Mouse (Mus musculus): Measurements from ENCODE around the gene Cdh23. TPM values are rescaled to one million over a fixed set of nuclear protein-coding genes. Genes with fewer than 3 reads are reported as not detected.
A peak's percentile ranks its signal among the peaks of the same experiment; 100 is the strongest.

Cdh23 gene
- polyA plus RNA-seq, 1 experiment from 2014 or later, result 0.87 TPM

DNA sequence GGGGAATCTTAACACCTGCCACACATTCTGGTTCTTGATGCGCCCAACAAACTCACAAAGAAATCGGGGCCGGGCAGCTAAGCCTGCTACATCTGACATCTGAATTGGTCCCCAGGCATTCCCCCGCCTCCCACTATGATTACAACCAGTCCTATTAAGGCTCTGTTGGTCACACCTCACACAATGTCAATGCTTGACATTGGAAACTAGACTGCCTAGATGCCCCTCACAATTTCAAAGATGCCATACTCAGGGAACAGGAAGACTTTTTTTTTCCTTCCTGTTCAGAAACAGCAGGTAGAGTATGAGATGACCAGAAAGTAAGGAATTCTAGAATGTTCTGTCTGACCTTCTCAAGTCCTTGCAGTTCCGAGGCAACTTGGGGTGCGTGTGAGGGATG is 89.6 kb downstream of the Cdh23 start:
- Histone ChIP-seq H3K27me3 (ENCODE audit: control insufficient read depth, insufficient read depth, low read length) (no peaks in the 10 kb centered on the region), H3K36me3 (replicated peaks; ENCODE audit: control insufficient read depth, insufficient read depth, low read depth, low read length) (no peaks in the 10 kb centered on the region), H3K4me3 (ENCODE audit: low read depth, low read length) (no peak overlapping the region), H3K9me3 (replicated peaks; ENCODE audit: control insufficient read depth, low read length) (no peaks in the 10 kb centered on the region), H3K27ac (replicated peaks; ENCODE audit: low read depth, low read length) (no peak overlapping the region), H3K9ac (replicated peaks; ENCODE audit: low read length) (no peak overlapping the region), H3K4me1 (ENCODE audit: control insufficient read depth, insufficient read depth, low read length) (no peaks in the 10 kb centered on the region), H3K4me2 (ENCODE audit: low read depth, low read length) (no peak overlapping the region)
- 87% methylated on average over 6 of the region's 6 CpGs for WGBS
- ATAC-seq (replicated peaks; ENCODE audit: insufficient number of reproducible peaks, low FRiP score, low TSS enrichment, low read depth) (no peak), DNase-seq (ENCODE audit: low spot score) (no peak)

DNA sequence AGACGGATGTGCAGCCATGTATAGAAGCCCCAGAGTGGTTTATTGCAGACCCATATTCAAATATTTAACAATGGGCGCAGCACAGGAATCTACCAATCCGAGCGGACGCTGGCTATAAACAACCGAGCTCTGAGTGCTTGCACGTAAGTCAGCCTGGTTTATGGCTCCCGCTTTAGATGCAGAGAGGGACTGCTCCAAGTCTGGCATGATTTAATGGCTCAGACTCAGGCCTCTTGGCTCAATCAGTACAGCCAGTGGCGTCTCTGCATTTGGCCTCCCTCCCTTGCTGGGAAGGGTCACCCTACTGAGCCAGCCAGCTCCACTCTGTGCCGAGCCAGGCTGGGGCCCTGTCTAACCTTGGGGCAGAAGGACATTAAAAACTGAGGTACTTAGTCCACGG is 94.1 kb downstream of the Cdh23 start:
- ATAC-seq (replicated peaks; ENCODE audit: insufficient number of reproducible peaks, low FRiP score, low TSS enrichment, low read depth) (no peak), DNase-seq (ENCODE audit: low spot score) (no peak)
- Histone ChIP-seq H3K36me3 (replicated peaks; ENCODE audit: control insufficient read depth, insufficient read depth, low read depth, low read length) (no peaks in the 10 kb centered on the region), H3K9ac (replicated peaks; ENCODE audit: low read length) (no peak overlapping the region), H3K27me3 (ENCODE audit: control insufficient read depth, insufficient read depth, low read length) (no peaks in the 10 kb centered on the region), H3K4me2 (ENCODE audit: low read depth, low read length) (no peak overlapping the region), H3K27ac (replicated peaks; ENCODE audit: low read depth, low read length) (no peak overlapping the region), H3K4me1 (ENCODE audit: control insufficient read depth, insufficient read depth, low read length) (no peaks in the 10 kb centered on the region), H3K4me3 (ENCODE audit: low read depth, low read length) (no peak overlapping the region), H3K9me3 (replicated peaks; ENCODE audit: control insufficient read depth, low read length) (no peaks in the 10 kb centered on the region)
- 90% methylated on average over 11 of the region's 11 CpGs for WGBS

DNA sequence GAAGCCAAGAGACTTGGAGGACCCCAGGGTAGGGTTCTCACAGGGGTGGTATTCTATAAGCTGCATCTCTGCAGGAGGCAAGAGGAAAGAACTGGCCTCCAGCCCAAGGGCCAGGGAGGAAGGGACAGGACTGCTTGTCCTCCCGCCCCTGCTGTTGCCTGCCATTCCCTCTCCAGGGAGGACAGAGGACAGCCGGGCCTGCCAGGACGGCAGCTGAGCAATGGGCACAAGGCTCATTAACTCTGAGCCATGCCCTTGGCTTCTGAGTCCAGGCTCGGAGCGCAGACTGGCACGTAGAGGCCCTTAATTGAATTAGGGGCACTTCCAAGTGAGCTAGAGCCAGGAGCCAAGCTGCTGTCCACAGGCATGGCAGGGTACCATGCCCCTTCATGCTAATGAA is 101.1 kb downstream of the Cdh23 start:
- ATAC-seq (replicated peaks; ENCODE audit: insufficient number of reproducible peaks, low FRiP score, low TSS enrichment, low read depth), result no peak
- Histone ChIP-seq H3K9me3 (replicated peaks; ENCODE audit: control insufficient read depth, low read length) (no peaks in the 10 kb centered on the region), H3K4me2 (ENCODE audit: low read depth, low read length) (no peak overlapping the region), H3K4me1 (ENCODE audit: control insufficient read depth, insufficient read depth, low read length) (no peaks in the 10 kb centered on the region), H3K36me3 (replicated peaks; ENCODE audit: control insufficient read depth, insufficient read depth, low read depth, low read length) (no peaks in the 10 kb centered on the region), H3K4me3 (ENCODE audit: low read depth, low read length) (no peak overlapping the region), H3K9ac (replicated peaks; ENCODE audit: low read length) (no peak overlapping the region), H3K27me3 (ENCODE audit: control insufficient read depth, insufficient read depth, low read length) (no peaks in the 10 kb centered on the region), H3K27ac (replicated peaks; ENCODE audit: low read depth, low read length) (no peak overlapping the region)
- 86% methylated on average over 6 of the region's 6 CpGs for WGBS
- no peak for DNase-seq (ENCODE audit: low spot score)

DNA sequence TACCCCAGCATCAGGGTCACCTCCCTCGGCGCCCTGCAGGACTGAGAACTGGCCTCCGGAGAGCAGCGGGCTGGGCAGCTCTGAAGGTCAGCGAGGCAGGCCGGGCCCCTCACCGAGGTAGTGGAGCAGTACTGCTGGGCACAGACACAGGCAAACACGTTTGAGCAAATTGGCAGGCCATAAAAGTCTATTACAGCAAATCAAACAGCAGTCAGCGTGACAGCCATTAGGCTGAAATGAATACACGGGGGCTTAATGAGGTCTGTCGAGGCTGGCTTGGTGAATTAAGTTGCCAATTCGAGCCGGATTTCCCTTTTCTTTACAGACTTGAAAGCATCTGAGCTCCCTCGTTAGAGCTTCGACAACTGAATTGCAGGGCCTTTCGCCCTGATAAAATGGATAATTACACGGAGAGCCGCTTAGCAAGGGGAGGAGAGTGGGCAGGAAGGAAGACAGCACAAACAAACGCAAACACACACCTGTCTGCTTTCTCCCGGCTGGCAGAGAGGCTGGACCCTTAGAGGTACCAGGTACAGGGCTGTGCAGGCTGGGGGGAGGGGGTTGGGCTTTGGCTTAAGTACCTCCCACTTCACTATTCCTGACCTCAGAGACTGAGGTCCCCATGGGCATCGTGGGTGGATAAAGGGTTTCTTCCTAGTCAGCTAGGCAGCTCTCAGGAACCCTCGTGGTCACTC is 103.3 kb downstream of the Cdh23 start:
- DNase-seq (ENCODE audit: low spot score) (peak; percentile 24), ATAC-seq (replicated peaks; ENCODE audit: insufficient number of reproducible peaks, low FRiP score, low TSS enrichment, low read depth) (no peak)
- no peaks in the 10 kb centered on the region for H3K36me3 ChIP-seq (replicated peaks; ENCODE audit: control insufficient read depth, insufficient read depth, low read depth, low read length)
- WGBS, result 28% methylated on average over 22 of the region's 22 CpGs
- H3K9me3 ChIP-seq (replicated peaks; ENCODE audit: control insufficient read depth, low read length), result no peaks in the 10 kb centered on the region
- no peaks in the 10 kb centered on the region for H3K27me3 ChIP-seq (ENCODE audit: control insufficient read depth, insufficient read depth, low read length)
- H3K27ac ChIP-seq (replicated peaks; ENCODE audit: low read depth, low read length), result no peak overlapping the region
- H3K9ac ChIP-seq (replicated peaks; ENCODE audit: low read length), result no peak overlapping the region
- H3K4me2 ChIP-seq (ENCODE audit: low read depth, low read length), result no peak overlapping the region
- no peak overlapping the region for H3K4me3 ChIP-seq (ENCODE audit: low read depth, low read length)
- H3K4me1 ChIP-seq (ENCODE audit: control insufficient read depth, insufficient read depth, low read length), result no peaks in the 10 kb centered on the region

DNA sequence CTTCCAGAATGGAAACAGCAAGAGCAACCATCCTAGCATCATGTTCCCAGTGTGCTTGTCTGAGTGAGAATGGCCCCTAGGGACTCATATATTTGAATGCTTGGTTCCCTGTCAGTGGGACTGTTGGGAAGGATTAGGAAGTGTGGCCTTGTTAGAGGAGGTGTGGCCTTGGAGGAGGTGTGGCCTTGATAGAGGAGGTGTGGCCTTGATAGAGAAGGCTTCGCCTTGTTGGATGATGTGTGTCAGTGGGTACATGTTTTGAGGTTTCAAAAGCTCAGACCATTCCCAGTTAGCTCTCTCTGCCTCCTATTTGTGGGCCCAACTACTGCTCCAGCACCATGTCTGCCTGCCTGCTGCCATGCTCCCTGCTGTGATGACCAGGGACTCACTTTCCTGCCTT is 105.0 kb downstream of the Cdh23 start:
- DNase-seq (ENCODE audit: low spot score) (no peak), ATAC-seq (replicated peaks; ENCODE audit: insufficient number of reproducible peaks, low FRiP score, low TSS enrichment, low read depth) (no peak)
- H3K36me3 ChIP-seq (replicated peaks; ENCODE audit: control insufficient read depth, insufficient read depth, low read depth, low read length), result no peaks in the 10 kb centered on the region
- H3K9me3 ChIP-seq (replicated peaks; ENCODE audit: control insufficient read depth, low read length), result no peaks in the 10 kb centered on the region
- no peak overlapping the region for H3K4me3 ChIP-seq (ENCODE audit: low read depth, low read length)
- no peak overlapping the region for H3K27ac ChIP-seq (replicated peaks; ENCODE audit: low read depth, low read length)
- no peak overlapping the region for H3K4me2 ChIP-seq (ENCODE audit: low read depth, low read length)
- no peak overlapping the region for H3K9ac ChIP-seq (replicated peaks; ENCODE audit: low read length)
- no peaks in the 10 kb centered on the region for H3K27me3 ChIP-seq (ENCODE audit: control insufficient read depth, insufficient read depth, low read length)
- WGBS, result 67% methylated on average over 1 of the region's 1 CpGs
- no peaks in the 10 kb centered on the region for H3K4me1 ChIP-seq (ENCODE audit: control insufficient read depth, insufficient read depth, low read length)

DNA sequence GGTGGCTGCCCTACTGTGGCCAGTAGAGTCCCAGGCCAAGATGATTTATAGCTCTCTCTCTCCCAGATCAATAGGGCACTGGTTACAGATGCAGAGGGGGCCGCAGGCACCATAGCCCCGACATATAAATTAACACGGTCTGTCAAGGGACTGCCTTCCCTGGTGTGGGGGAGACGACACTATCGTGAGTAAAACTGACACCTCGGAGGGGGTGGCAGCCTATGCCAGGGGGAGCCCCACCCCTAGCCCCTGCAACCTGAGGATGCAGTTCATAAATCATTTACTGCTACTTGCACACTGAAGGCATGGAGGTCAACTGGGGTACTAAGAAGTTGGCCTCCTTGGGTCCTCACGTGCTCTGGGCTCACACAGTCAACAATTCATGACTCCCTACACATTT is 106.0 kb downstream of the Cdh23 start:
- Histone ChIP-seq H3K27ac (replicated peaks; ENCODE audit: low read depth, low read length) (no peak overlapping the region), H3K4me2 (ENCODE audit: low read depth, low read length) (no peak overlapping the region), H3K4me3 (ENCODE audit: low read depth, low read length) (no peak overlapping the region), H3K27me3 (ENCODE audit: control insufficient read depth, insufficient read depth, low read length) (no peaks in the 10 kb centered on the region), H3K9ac (replicated peaks; ENCODE audit: low read length) (no peak overlapping the region), H3K9me3 (replicated peaks; ENCODE audit: control insufficient read depth, low read length) (no peaks in the 10 kb centered on the region), H3K36me3 (replicated peaks; ENCODE audit: control insufficient read depth, insufficient read depth, low read depth, low read length) (no peaks in the 10 kb centered on the region), H3K4me1 (ENCODE audit: control insufficient read depth, insufficient read depth, low read length) (no peaks in the 10 kb centered on the region)
- ATAC-seq (replicated peaks; ENCODE audit: insufficient number of reproducible peaks, low FRiP score, low TSS enrichment, low read depth), result no peak
- 75% methylated on average over 7 of the region's 7 CpGs for WGBS
- DNase-seq (ENCODE audit: low spot score), result no peak

DNA sequence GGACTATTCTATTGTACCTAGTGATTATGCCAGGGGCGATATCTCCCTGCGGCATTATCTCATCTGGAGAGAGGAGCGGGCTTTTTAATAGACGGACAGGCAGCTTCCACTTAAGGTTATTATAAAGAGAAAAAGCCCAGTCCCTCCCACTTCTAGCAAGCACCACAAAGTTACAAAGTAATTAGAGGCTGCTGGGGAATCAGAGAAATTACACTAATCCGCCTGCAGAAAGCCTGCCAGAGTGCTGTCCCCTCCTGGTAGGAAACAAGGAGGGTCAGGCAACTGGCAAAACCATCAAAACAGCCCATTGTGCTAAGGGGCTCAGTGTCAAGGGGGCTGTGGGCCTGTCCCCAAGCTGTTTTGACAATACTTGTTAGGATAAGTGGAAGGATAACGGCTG is 110.6 kb downstream of the Cdh23 start:
- Histone ChIP-seq H3K36me3 (replicated peaks; ENCODE audit: control insufficient read depth, insufficient read depth, low read depth, low read length) (no peaks in the 10 kb centered on the region), H3K4me1 (ENCODE audit: control insufficient read depth, insufficient read depth, low read length) (no peaks in the 10 kb centered on the region), H3K9ac (replicated peaks; ENCODE audit: low read length) (no peak overlapping the region), H3K9me3 (replicated peaks; ENCODE audit: control insufficient read depth, low read length) (no peaks in the 10 kb centered on the region), H3K4me2 (ENCODE audit: low read depth, low read length) (no peak overlapping the region), H3K27me3 (ENCODE audit: control insufficient read depth, insufficient read depth, low read length) (no peaks in the 10 kb centered on the region), H3K27ac (replicated peaks; ENCODE audit: low read depth, low read length) (no peak overlapping the region), H3K4me3 (ENCODE audit: low read depth, low read length) (no peak overlapping the region)
- ATAC-seq (replicated peaks; ENCODE audit: insufficient number of reproducible peaks, low FRiP score, low TSS enrichment, low read depth) (no peak), DNase-seq (ENCODE audit: low spot score) (no peak)
- 18% methylated on average over 6 of the region's 6 CpGs for WGBS

DNA sequence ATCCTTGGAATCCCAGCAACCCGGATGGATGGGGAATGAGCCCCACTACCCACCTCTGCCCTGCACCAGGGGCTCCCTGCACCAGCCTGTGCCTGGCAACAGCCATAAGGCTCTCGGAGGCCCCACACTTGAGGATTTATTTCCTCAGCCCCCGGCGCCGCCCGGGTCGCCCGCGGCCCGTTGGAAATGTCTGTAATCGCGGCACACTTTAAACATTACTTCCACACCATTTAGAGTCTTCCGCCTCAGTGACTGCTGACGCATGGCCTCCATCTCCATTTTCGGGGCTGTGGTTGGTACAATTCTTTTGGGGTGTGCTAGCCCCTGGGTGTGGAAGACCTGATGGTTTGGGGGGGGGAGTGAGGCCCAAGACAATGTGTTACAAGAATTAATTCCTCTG is 113.3 kb downstream of the Cdh23 start:
- Histone ChIP-seq H3K4me1 (ENCODE audit: control insufficient read depth, insufficient read depth, low read length) (no peaks in the 10 kb centered on the region), H3K27me3 (ENCODE audit: control insufficient read depth, insufficient read depth, low read length) (no peaks in the 10 kb centered on the region), H3K36me3 (replicated peaks; ENCODE audit: control insufficient read depth, insufficient read depth, low read depth, low read length) (no peaks in the 10 kb centered on the region), H3K9ac (replicated peaks; ENCODE audit: low read length) (no peak overlapping the region), H3K27ac (replicated peaks; ENCODE audit: low read depth, low read length) (no peak overlapping the region), H3K4me3 (ENCODE audit: low read depth, low read length) (no peak overlapping the region), H3K9me3 (replicated peaks; ENCODE audit: control insufficient read depth, low read length) (no peaks in the 10 kb centered on the region), H3K4me2 (ENCODE audit: low read depth, low read length) (no peak overlapping the region)
- no peak for ATAC-seq (replicated peaks; ENCODE audit: insufficient number of reproducible peaks, low FRiP score, low TSS enrichment, low read depth)
- 78% methylated on average over 15 of the region's 15 CpGs for WGBS
- no peak for DNase-seq (ENCODE audit: low spot score)
